Mouse (Mus musculus): ENCODE measurements around the gene Slc25a48. TPM values are rescaled to one million over a fixed set of nuclear protein-coding genes. Genes with fewer than 3 reads are reported as not detected.

Slc25a48 gene
- polyA plus RNA-seq (2015; fragmentation: Nextera tagmentation; extraction: Ambion mirVana), result 0.45 and 0.60 TPM in 2 replicates

DNA sequence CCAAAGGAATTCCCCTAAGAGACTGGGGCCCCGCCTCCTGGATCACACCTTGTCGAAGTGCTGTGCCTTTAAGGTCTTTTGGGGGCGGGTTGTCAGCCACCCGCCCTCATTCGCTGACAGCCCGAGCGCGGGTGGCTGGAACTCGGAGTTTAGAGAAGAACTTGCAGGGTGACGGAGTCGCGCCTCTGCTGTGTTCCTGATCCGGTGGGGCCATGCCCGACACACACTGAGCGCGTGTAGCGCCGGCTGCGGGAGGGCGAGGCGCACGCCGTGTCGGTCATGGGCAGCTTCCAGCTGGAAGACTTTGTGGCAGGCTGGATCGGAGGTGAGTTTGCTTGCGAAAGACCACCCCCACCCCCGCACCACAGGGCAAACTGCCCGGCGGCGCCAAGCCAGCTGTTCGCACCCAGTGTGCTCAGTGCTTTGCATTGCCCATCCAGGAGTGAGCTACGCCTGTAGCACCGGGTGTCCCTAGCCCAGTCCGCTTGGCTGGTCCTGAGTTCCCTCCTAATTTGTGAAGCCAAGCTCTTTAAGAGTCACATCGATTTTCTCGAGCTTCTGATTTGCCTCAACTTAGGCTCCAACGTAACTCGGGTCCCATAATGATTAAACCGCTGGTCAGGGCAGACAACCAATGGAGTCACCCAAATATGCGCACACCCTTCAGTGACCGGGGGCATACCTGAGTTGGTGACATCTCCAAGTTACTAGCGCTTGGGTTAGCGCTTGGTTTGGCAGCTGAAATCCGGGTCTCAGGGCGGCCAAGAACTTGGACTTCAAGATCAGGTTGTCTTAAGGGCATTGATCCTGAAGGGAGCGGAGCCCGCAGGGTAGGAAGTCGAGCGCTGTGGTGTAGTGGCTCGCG, at the start of gene Slc25a48:
Gene Slc25a48 (plus strand): TSS at position 145 of the 865 bp plus-strand sequence.
- H3K4me3 ChIP-seq (ENCODE audit: low read length), result peak within 1 kb of the TSS; percentile 42
- no peaks in the 10 kb centered on the region for H3K9me3 ChIP-seq (ENCODE audit: low read length)
- no peak within 1 kb of the TSS for H3K27ac ChIP-seq (ENCODE audit: low read length)
- 3% methylated on average over 51 of the region's 51 CpGs for WGBS
- H3K4me2 ChIP-seq (replicated peaks; ENCODE audit: low read depth, low read length), result peak within 1 kb of the TSS; percentile 67
- H3K36me3 ChIP-seq (ENCODE audit: insufficient read depth, low read length), result no peaks in the 10 kb centered on the region
- peak; percentile 57; the same call in 1 of the 2 replicates for ATAC-seq (ENCODE audit: low FRiP score, low TSS enrichment)
- peaks cover 24% of the 10 kb centered on the region for H3K4me1 ChIP-seq (ENCODE audit: insufficient read depth, low read length)
- peak within 1 kb of the TSS; percentile 44 for H3K9ac ChIP-seq (replicated peaks; ENCODE audit: low read length)
- peaks cover 58% of the 10 kb centered on the region for H3K27me3 ChIP-seq (ENCODE audit: insufficient read depth, low read length)

GRCm38 (mm10) chr13:56397572-56397971, 40.6 kb upstream of the Slc25a48 start:
- H3K9ac ChIP-seq (replicated peaks; ENCODE audit: low read length), result no peak overlapping the region
- H3K4me2 ChIP-seq (replicated peaks; ENCODE audit: low read depth, low read length), result no peak overlapping the region
- no peak overlapping the region for H3K27ac ChIP-seq (ENCODE audit: low read length)
- H3K36me3 ChIP-seq (ENCODE audit: insufficient read depth, low read length), result no peaks in the 10 kb centered on the region
- peak; percentile 57 for ATAC-seq (ENCODE audit: low FRiP score, low TSS enrichment)
- no peaks in the 10 kb centered on the region for H3K27me3 ChIP-seq (ENCODE audit: insufficient read depth, low read length)
- H3K4me1 ChIP-seq (ENCODE audit: insufficient read depth, low read length), result no peaks in the 10 kb centered on the region
- no peaks in the 10 kb centered on the region for H3K9me3 ChIP-seq (ENCODE audit: low read length)
- 29% methylated on average over 5 of the region's 5 CpGs for WGBS
- no peak overlapping the region for H3K4me3 ChIP-seq (ENCODE audit: low read length)

DNA sequence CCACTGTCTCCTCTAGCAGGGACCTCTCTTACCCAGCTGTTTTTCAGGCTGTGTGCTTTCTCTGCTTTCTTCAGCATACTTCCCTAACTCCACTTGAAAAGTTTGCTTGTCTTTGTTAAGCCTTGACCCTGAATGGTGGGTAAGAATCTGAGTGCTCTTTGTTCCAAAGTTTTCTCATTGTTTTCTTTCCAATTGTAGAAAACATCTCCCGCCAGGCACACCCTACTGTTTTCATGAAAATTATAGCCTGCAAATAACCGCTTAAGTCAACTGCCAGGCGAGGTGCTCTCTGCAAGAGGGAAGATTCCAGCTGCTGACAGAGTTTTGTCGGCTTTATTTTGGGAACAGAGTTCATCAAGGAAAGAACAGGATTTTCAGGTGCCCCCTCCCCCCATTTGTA, 37.0 kb upstream of the Slc25a48 start:
- no peak overlapping the region for H3K9ac ChIP-seq (replicated peaks; ENCODE audit: low read length)
- no peaks in the 10 kb centered on the region for H3K27me3 ChIP-seq (ENCODE audit: insufficient read depth, low read length)
- H3K4me2 ChIP-seq (replicated peaks; ENCODE audit: low read depth, low read length), result no peak overlapping the region
- no peaks in the 10 kb centered on the region for H3K4me1 ChIP-seq (ENCODE audit: insufficient read depth, low read length)
- 73% methylated on average over 4 of the region's 4 CpGs for WGBS
- H3K27ac ChIP-seq (ENCODE audit: low read length), result no peak overlapping the region
- ATAC-seq (ENCODE audit: low FRiP score, low TSS enrichment), result no peak
- no peak overlapping the region for H3K4me3 ChIP-seq (ENCODE audit: low read length)
- H3K9me3 ChIP-seq (ENCODE audit: low read length), result no peaks in the 10 kb centered on the region
- H3K36me3 ChIP-seq (ENCODE audit: insufficient read depth, low read length), result no peaks in the 10 kb centered on the region

DNA sequence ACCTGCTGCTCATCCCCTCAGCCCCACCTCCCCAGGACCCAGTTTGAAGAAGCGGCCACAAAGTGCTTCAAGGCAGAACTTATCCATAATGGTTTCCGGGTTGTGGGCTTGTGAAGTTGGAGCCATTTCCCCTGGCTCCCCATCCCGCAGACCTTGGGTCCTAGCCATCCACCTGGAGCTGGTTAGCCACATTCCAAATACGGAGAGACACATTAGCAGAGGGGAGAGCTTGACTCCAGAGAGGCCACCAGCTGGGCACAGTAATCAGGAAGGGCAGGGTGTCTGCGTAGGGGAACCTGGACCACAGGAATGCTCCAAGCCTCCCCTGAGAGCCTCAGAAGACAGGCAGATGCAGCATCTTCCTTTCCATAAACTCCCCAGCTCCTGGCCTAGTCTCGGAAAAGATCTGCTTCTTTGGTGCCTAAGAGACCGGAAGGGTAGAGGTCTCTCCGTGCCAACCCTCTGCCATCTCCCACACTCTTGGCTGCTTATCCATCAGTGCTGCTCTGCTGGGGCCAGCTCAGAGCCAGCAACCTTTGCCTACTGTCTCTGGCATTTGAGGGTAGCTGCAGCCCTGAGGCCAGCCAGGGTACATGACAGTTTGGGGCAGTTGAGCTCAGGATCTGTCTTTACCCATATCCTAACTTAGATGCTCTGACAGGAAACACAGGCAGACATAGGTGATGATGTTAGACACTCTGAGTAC, 34.6 kb upstream of the Slc25a48 start:
- Histone ChIP-seq H3K27me3 (ENCODE audit: insufficient read depth, low read length) (no peaks in the 10 kb centered on the region), H3K4me2 (replicated peaks; ENCODE audit: low read depth, low read length) (no peak overlapping the region), H3K9me3 (ENCODE audit: low read length) (no peaks in the 10 kb centered on the region), H3K27ac (ENCODE audit: low read length) (no peak overlapping the region), H3K4me3 (ENCODE audit: low read length) (no peak overlapping the region), H3K9ac (replicated peaks; ENCODE audit: low read length) (no peak overlapping the region), H3K36me3 (ENCODE audit: insufficient read depth, low read length) (no peaks in the 10 kb centered on the region), H3K4me1 (ENCODE audit: insufficient read depth, low read length) (no peaks in the 10 kb centered on the region)
- ATAC-seq (ENCODE audit: low FRiP score, low TSS enrichment), result no peak
- WGBS, result 87% methylated on average over 8 of the region's 8 CpGs

- Histone ChIP-seq H3K36me3 (ENCODE audit: insufficient read depth, low read length) (no peaks in the 10 kb centered on the region), H3K4me2 (replicated peaks; ENCODE audit: low read depth, low read length) (no peak overlapping the region), H3K4me3 (ENCODE audit: low read length) (no peak overlapping the region), H3K27ac (ENCODE audit: low read length) (no peak overlapping the region), H3K4me1 (ENCODE audit: insufficient read depth, low read length) (no peaks in the 10 kb centered on the region), H3K9me3 (ENCODE audit: low read length) (no peaks in the 10 kb centered on the region), H3K27me3 (ENCODE audit: insufficient read depth, low read length) (no peaks in the 10 kb centered on the region), H3K9ac (replicated peaks; ENCODE audit: low read length) (no peak overlapping the region)
- 67% methylated on average over 6 of the region's 6 CpGs for WGBS
- ATAC-seq (ENCODE audit: low FRiP score, low TSS enrichment), result no peak
Measured at GRCm38 (mm10) chr13:56404511-56405140, 33.5 kb upstream of the Slc25a48 start.

DNA sequence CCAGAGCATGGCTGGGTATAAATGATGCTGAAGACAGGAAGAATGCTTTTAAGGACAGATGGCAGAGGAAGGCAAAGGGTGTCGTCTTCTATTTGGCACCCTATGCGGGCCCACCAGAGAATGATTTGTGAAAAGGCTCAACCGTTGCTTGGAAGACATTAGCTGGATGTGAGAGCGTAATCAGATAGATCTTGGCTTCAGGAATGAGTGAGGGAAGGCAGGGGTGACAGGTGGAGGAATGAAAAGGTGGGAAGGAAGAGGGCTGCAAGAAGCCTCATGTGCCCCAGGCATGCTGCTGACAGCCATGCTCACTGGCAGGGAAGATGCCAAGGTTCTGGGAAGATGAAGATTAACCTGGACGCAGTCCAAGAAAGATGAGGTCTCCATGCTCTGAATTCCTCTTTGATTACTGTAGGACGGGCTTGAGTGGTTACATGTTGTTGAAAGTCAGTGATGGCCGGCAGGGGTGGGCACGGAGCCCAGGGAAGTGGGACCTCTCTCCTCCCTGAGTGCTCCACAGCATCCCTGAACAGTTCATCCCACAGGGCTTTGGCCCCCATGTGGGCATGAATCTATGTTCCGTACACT, 25.8 kb upstream of the Slc25a48 start:
- no peak for ATAC-seq (ENCODE audit: low FRiP score, low TSS enrichment)
- Histone ChIP-seq H3K4me2 (replicated peaks; ENCODE audit: low read depth, low read length) (no peak overlapping the region), H3K9me3 (ENCODE audit: low read length) (peaks cover 6% of the 10 kb centered on the region; the same call in 1 of the 2 replicates), H3K4me3 (ENCODE audit: low read length) (no peak overlapping the region), H3K27ac (ENCODE audit: low read length) (no peak overlapping the region), H3K36me3 (ENCODE audit: insufficient read depth, low read length) (no peaks in the 10 kb centered on the region), H3K9ac (replicated peaks; ENCODE audit: low read length) (no peak overlapping the region), H3K27me3 (ENCODE audit: insufficient read depth, low read length) (no peaks in the 10 kb centered on the region), H3K4me1 (ENCODE audit: insufficient read depth, low read length) (no peaks in the 10 kb centered on the region)
- WGBS, result 69% methylated on average over 9 of the region's 9 CpGs

- Histone ChIP-seq H3K4me3 (ENCODE audit: low read length) (no peak overlapping the region), H3K9me3 (ENCODE audit: low read length) (peaks cover under 1% of the 10 kb centered on the region; the same call in 1 of the 2 replicates), H3K27ac (ENCODE audit: low read length) (no peak overlapping the region), H3K4me1 (ENCODE audit: insufficient read depth, low read length) (no peaks in the 10 kb centered on the region), H3K36me3 (ENCODE audit: insufficient read depth, low read length) (no peaks in the 10 kb centered on the region), H3K4me2 (replicated peaks; ENCODE audit: low read depth, low read length) (no peak overlapping the region), H3K27me3 (ENCODE audit: insufficient read depth, low read length) (no peaks in the 10 kb centered on the region; the same call in none of the 2 replicates), H3K9ac (replicated peaks; ENCODE audit: low read length) (no peak overlapping the region)
- WGBS, result 33% methylated on average over 13 of the region's 13 CpGs
- no peak for ATAC-seq (ENCODE audit: low FRiP score, low TSS enrichment)
Measured at GRCm38 (mm10) chr13:56418685-56419483, 19.3 kb upstream of the Slc25a48 start.

DNA sequence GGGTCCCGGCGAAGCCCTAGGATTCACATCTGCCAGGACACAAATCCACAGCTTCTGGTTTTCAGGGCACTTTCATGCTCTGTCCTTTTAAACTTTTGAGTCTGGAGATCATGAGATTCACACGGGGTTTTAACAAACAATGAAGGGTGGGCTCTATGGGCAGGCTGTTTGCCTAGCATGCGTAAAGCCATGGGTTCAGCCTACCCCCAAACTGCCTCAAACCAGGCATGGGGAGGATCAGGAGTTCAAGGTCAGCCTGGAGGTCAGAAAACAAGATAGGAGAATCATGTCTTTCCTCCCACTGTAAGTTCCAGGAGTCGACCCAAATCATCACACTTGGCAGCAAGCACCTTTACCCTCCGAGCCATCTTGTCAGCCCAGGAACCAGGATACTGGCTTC, 18.6 kb upstream of the Slc25a48 start:
- Histone ChIP-seq H3K27me3 (ENCODE audit: insufficient read depth, low read length) (peaks cover 3% of the 10 kb centered on the region), H3K4me2 (replicated peaks; ENCODE audit: low read depth, low read length) (no peak overlapping the region), H3K36me3 (ENCODE audit: insufficient read depth, low read length) (no peaks in the 10 kb centered on the region), H3K27ac (ENCODE audit: low read length) (no peak overlapping the region), H3K9ac (replicated peaks; ENCODE audit: low read length) (no peak overlapping the region), H3K4me1 (ENCODE audit: insufficient read depth, low read length) (no peaks in the 10 kb centered on the region), H3K4me3 (ENCODE audit: low read length) (no peak overlapping the region), H3K9me3 (ENCODE audit: low read length) (no peaks in the 10 kb centered on the region)
- 68% methylated on average over 6 of the region's 6 CpGs for WGBS
- ATAC-seq (ENCODE audit: low FRiP score, low TSS enrichment), result no peak
